ENCODE assay signal across 16 mouse cellular contexts in genomic region chr17:56279481-56280155, GRCm38 (mm10). TPM values are rescaled to one million over a fixed set of nuclear protein-coding genes. Genes with fewer than 3 reads are reported as not detected.
A peak's percentile ranks its signal among the peaks of the same experiment; 100 is the strongest.
DNase-seq lines count a peak whose midpoint lies in the region; ATAC-seq and TF ChIP-seq lines count a peak whose summit lies in the region.
"Had no signal": no experiment of that assay in that cellular context is flagged by ENCODE, and none has a peak within 500 bp of the region (broad histone marks: within the 10 kb centered on the region; RNA-seq: fewer than 3 reads in every experiment).

No protein-coding gene starts in this region.

- no peak overlapping the region for H3K4me3 ChIP-seq in kidney, embryonic 14.5 days (ENCODE audit: low read length)
- H3K4me3 ChIP-seq in heart, postnatal 0 days (ENCODE audit: low read depth, low read length) = no peak overlapping the region
- no peak overlapping the region for H3K4me3 ChIP-seq in liver, embryonic 13.5 days (replicated peaks)
- H3K4me3 ChIP-seq: embryonic facial prominence, embryonic 15.5 days; neural tube, embryonic 15.5 days had no signal

- TF ChIP-seq CTCF in heart, postnatal 0 days (IDR thresholded peaks at IDR 0.05; ENCODE audit: low read depth) = no peak

- 90% methylated on average over 12 of the region's 12 CpGs for WGBS in kidney, embryonic 14.5 days
- 37% methylated on average over 12 of the region's 12 CpGs for WGBS in heart, postnatal 0 days
- WGBS in liver, embryonic 13.5 days (ENCODE audit: insufficient replicate concordance) = 90% methylated on average over 12 of the region's 12 CpGs

- peak; percentile 69 for DNase-seq in kidney, adult 18-20 months
- DNase-seq in gastrocnemius, postnatal 14 days = peak; percentile 57
- peak; percentile 12 for DNase-seq in heart, postnatal 0 days (ENCODE audit: low spot score)
- DNase-seq in liver, embryonic 13.5 days = no peak
- DNase-seq in spleen, adult 18-20 months = no peak
- no peak for DNase-seq in embryo, embryonic 10.5 days (ENCODE audit: low spot score)
- DNase-seq in ovary, postnatal 14 days (ENCODE audit: low spot score) = no peak
- DNase-seq: cerebellum, adult 18-20 months; lung, postnatal 14 days; right cerebral cortex, postnatal 4 days; thymus, adult 18-20 months had no signal

- H3K36me3 ChIP-seq in kidney, embryonic 14.5 days (ENCODE audit: control insufficient read depth, insufficient read depth, low read length) = peaks cover 46% of the 10 kb centered on the region
- peaks cover 54% of the 10 kb centered on the region for H3K36me3 ChIP-seq in heart, postnatal 0 days (replicated peaks; ENCODE audit: control insufficient read depth, insufficient read depth, low read length)
- H3K36me3 ChIP-seq in liver, embryonic 13.5 days = peaks cover 42% of the 10 kb centered on the region
- H3K36me3 ChIP-seq: neural tube, embryonic 15.5 days had no signal

- intact Hi-C loops in gastrocnemius, postnatal 14 days (cut with DNase I; ENCODE audit: low total_unique reads) = no loop called here

- no peak overlapping the region for H3K27ac ChIP-seq in kidney, embryonic 14.5 days (ENCODE audit: low read depth, low read length)
- H3K27ac ChIP-seq in heart, postnatal 0 days (ENCODE audit: low read depth) = peak overlapping the region; percentile 40
- no peak overlapping the region for H3K27ac ChIP-seq in liver, embryonic 13.5 days
- H3K27ac ChIP-seq: embryonic facial prominence, embryonic 15.5 days; hindbrain, postnatal 0 days; neural tube, embryonic 15.5 days had no signal

- H3K27me3 ChIP-seq in kidney, embryonic 14.5 days (ENCODE audit: control insufficient read depth, insufficient read depth, low read length) = no peaks in the 10 kb centered on the region
- no peaks in the 10 kb centered on the region for H3K27me3 ChIP-seq in heart, postnatal 0 days (ENCODE audit: control insufficient read depth, insufficient read depth, low read length)
- no peaks in the 10 kb centered on the region for H3K27me3 ChIP-seq in liver, embryonic 13.5 days
- H3K27me3 ChIP-seq: embryonic facial prominence, embryonic 15.5 days; neural tube, embryonic 15.5 days had no signal

- ATAC-seq in kidney, embryonic 14.5 days (ENCODE audit: low FRiP score, low TSS enrichment) = no peak
- ATAC-seq in heart, postnatal 0 days (ENCODE audit: insufficient read depth, low read depth) = no peak
- ATAC-seq in liver, embryonic 13.5 days (ENCODE audit: low read depth) = no peak
- ATAC-seq: hindbrain, postnatal 0 days; midbrain, embryonic 16.5 days had no signal

- no peak overlapping the region for H3K9ac ChIP-seq in kidney, embryonic 14.5 days (ENCODE audit: low read depth, low read length)
- no peak overlapping the region for H3K9ac ChIP-seq in heart, postnatal 0 days (replicated peaks; ENCODE audit: low read depth, low read length)
- H3K9ac ChIP-seq in liver, embryonic 13.5 days = 0 out of 2 replicates have a peak overlapping the region, but pooled peaks have one; percentile 36
- H3K9ac ChIP-seq: embryonic facial prominence, embryonic 15.5 days; neural tube, embryonic 15.5 days had no signal

- no peaks in the 10 kb centered on the region; the same call in 1 of the 2 replicates for H3K4me1 ChIP-seq in kidney, embryonic 14.5 days (ENCODE audit: control insufficient read depth, insufficient read depth, low read length)
- H3K4me1 ChIP-seq in heart, postnatal 0 days (ENCODE audit: control insufficient read depth, insufficient read depth) = peaks cover 19% of the 10 kb centered on the region; the same call in 1 of the 2 replicates
- H3K4me1 ChIP-seq in liver, embryonic 13.5 days (replicated peaks) = peaks cover 59% of the 10 kb centered on the region

- H3K9me3 ChIP-seq in kidney, embryonic 14.5 days (ENCODE audit: control insufficient read depth, low read length) = no peaks in the 10 kb centered on the region
- no peaks in the 10 kb centered on the region for H3K9me3 ChIP-seq in heart, postnatal 0 days (replicated peaks; ENCODE audit: control insufficient read depth, low read length)
- no peaks in the 10 kb centered on the region for H3K9me3 ChIP-seq in liver, embryonic 13.5 days (replicated peaks)
- H3K9me3 ChIP-seq: embryonic facial prominence, embryonic 15.5 days; neural tube, embryonic 15.5 days had no signal

- no peak overlapping the region for H3K4me2 ChIP-seq in kidney, embryonic 14.5 days (replicated peaks; ENCODE audit: low read depth, low read length)
- H3K4me2 ChIP-seq in heart, postnatal 0 days (ENCODE audit: low read depth, low read length) = no peak overlapping the region
- H3K4me2 ChIP-seq in liver, embryonic 13.5 days = no peak overlapping the region
- H3K4me2 ChIP-seq: embryonic facial prominence, embryonic 15.5 days; neural tube, embryonic 15.5 days had no signal

- TF ChIP-seq EP300 in heart, postnatal 0 days (IDR thresholded peaks at IDR 0.05; ENCODE audit: low read depth) = no peak

RNA-seq across cellular contexts. Expression of gene Ticam1, which starts 3.0 kb away (rescaled TPM):
- 4.1 and 7.2 TPM in 2 replicates for polyA plus RNA-seq in kidney, embryonic 14.5 days (2014; fragmentation: Nextera tagmentation; extraction: Ambion mirVana)
- 1 to 10 TPM; 5.3 to 7.1 TPM for total RNA-seq in gastrocnemius, postnatal 14 days (2021)
- 12.3 and 13.8 TPM in 2 replicates for total RNA-seq in heart, postnatal 0 days (2014; rRNA removed; ENCODE audit: low replicate concordance)
- polyA plus RNA-seq in heart, postnatal 0 days (2015; fragmentation: Nextera tagmentation; extraction: Ambion mirVana) = 4.4 and 4.6 TPM in 2 replicates
- polyA plus RNA-seq in liver, embryonic 13.5 days (2015; fragmentation: Nextera tagmentation; extraction: Ambion mirVana) = 2.3 and 2.7 TPM in 2 replicates

RNA-seq across cellular contexts. Expression of gene Plin3, which starts 13.1 kb away (rescaled TPM):
- polyA plus RNA-seq in kidney, embryonic 14.5 days (2014; fragmentation: Nextera tagmentation; extraction: Ambion mirVana) = 65.2 and 68.7 TPM in 2 replicates
- 10 to 100 TPM; 32.8 to 55.8 TPM for total RNA-seq in gastrocnemius, postnatal 14 days (2021)
- 76.8 and 78.5 TPM in 2 replicates for total RNA-seq in heart, postnatal 0 days (2014; rRNA removed; ENCODE audit: low replicate concordance)
- polyA plus RNA-seq in heart, postnatal 0 days (2015; fragmentation: Nextera tagmentation; extraction: Ambion mirVana) = 70.9 and 73.0 TPM in 2 replicates
- polyA plus RNA-seq in liver, embryonic 13.5 days (2015; fragmentation: Nextera tagmentation; extraction: Ambion mirVana) = 24.9 and 27.1 TPM in 2 replicates

RNA-seq across cellular contexts. Expression of gene Arrdc5, which starts 20.5 kb away (rescaled TPM):
- not detected in 2 replicates for polyA plus RNA-seq in kidney, embryonic 14.5 days (2014; fragmentation: Nextera tagmentation; extraction: Ambion mirVana)
- not detected for total RNA-seq in gastrocnemius, postnatal 14 days (2021)
- total RNA-seq in heart, postnatal 0 days (2014; rRNA removed; ENCODE audit: low replicate concordance) = not detected in 2 replicates
- not detected in 2 replicates for polyA plus RNA-seq in heart, postnatal 0 days (2015; fragmentation: Nextera tagmentation; extraction: Ambion mirVana)
- not detected in 2 replicates for polyA plus RNA-seq in liver, embryonic 13.5 days (2015; fragmentation: Nextera tagmentation; extraction: Ambion mirVana)
- total RNA-seq: hindbrain, postnatal 0 days had no signal
- polyA plus RNA-seq: embryonic facial prominence, embryonic 15.5 days; hindbrain, postnatal 0 days; midbrain, embryonic 16.5 days; neural tube, embryonic 15.5 days had no signal

RNA-seq across cellular contexts. Expression of gene Fem1a, which starts 23.0 kb away (rescaled TPM):
- polyA plus RNA-seq in kidney, embryonic 14.5 days (2014; fragmentation: Nextera tagmentation; extraction: Ambion mirVana) = 10.5 and 14.3 TPM in 2 replicates
- total RNA-seq in gastrocnemius, postnatal 14 days (2021) = 100 to 1,000 TPM; 101 to 117 TPM
- total RNA-seq in heart, postnatal 0 days (2014; rRNA removed; ENCODE audit: low replicate concordance) = 82.1 and 84.3 TPM in 2 replicates
- polyA plus RNA-seq in heart, postnatal 0 days (2015; fragmentation: Nextera tagmentation; extraction: Ambion mirVana) = 29.5 and 37.1 TPM in 2 replicates
- 6.1 and 7.1 TPM in 2 replicates for polyA plus RNA-seq in liver, embryonic 13.5 days (2015; fragmentation: Nextera tagmentation; extraction: Ambion mirVana)

RNA-seq across cellular contexts. Expression of gene Uhrf1, which starts 23.5 kb away (rescaled TPM):
- 104 and 143 TPM in 2 replicates for polyA plus RNA-seq in kidney, embryonic 14.5 days (2014; fragmentation: Nextera tagmentation; extraction: Ambion mirVana)
- total RNA-seq in gastrocnemius, postnatal 14 days (2021) = 1 to 10 TPM; 5.4 to 7.4 TPM
- 26.8 and 33.8 TPM in 2 replicates for total RNA-seq in heart, postnatal 0 days (2014; rRNA removed; ENCODE audit: low replicate concordance)
- polyA plus RNA-seq in heart, postnatal 0 days (2015; fragmentation: Nextera tagmentation; extraction: Ambion mirVana) = 13.2 and 14.4 TPM in 2 replicates
- 121 and 131 TPM in 2 replicates for polyA plus RNA-seq in liver, embryonic 13.5 days (2015; fragmentation: Nextera tagmentation; extraction: Ambion mirVana)

Comparison
In these comparisons a context has a peak if more than half of its experiments do, and no peak if none do; other contexts are left out.
1. DNase-seq: peak in kidney, adult 18-20 months (single experiment), gastrocnemius, postnatal 14 days (single experiment) and heart, postnatal 0 days (single experiment); none in liver, embryonic 13.5 days (single experiment), spleen, adult 18-20 months (0 of 2), embryo, embryonic 10.5 days (single experiment) and ovary, postnatal 14 days (single experiment).